Mouse (Mus musculus) right cerebral cortex, postnatal 25 days (tissue): ENCODE measurements around the gene Dyrk1b.
"Not testable (repeated sequence)": the region's sequence is repeated elsewhere in the genome, so short reads cannot be mapped to it uniquely, and the experiment has no call there.

Experiments
- DNase-seq: peaks from one replicate; pipeline ENCODE4 v3.0.0; 2022

Dyrk1b gene

DNA sequence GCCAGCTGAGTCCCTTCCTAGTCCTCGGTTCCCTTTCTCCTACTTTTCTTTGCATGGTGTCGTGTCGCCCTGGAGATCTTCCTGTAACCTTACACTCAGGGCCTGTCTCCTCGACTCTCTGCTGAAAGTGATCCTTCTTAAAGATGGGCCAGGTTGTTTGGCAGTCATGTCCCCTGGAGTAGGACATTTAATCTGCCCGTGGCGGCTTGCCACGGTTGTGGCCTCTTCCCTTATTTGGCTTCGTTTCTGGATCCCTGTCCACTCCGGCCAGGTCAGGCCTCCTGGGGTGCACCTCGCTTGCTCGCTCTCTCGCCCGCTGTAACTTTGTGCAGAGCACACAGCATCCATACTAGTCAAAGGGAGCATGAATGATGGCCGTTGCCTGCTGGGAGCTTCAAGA, 17.3 kb downstream of the Dyrk1b start:
- no peak for DNase-seq

DNA sequence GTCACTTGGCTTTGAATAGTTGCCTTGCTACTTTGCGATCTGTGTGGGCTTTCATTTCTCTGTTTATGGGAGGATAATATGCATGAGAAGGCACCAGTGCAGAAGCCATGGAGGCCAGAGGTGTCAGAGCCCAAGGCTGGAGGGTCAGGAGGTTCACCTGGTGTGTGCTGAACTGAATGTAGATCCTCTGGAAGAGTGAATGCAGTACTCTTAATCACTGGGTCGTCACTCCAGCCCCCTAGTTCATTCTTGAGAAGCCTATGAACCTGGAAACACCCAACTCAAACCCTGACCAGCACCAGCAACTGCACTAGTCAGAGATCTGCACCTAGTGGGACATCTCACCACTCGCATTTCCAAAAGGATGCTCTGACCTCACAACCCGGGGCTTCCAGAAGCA, 19.8 kb downstream of the Dyrk1b start:
- DNase-seq: no peak

DNA sequence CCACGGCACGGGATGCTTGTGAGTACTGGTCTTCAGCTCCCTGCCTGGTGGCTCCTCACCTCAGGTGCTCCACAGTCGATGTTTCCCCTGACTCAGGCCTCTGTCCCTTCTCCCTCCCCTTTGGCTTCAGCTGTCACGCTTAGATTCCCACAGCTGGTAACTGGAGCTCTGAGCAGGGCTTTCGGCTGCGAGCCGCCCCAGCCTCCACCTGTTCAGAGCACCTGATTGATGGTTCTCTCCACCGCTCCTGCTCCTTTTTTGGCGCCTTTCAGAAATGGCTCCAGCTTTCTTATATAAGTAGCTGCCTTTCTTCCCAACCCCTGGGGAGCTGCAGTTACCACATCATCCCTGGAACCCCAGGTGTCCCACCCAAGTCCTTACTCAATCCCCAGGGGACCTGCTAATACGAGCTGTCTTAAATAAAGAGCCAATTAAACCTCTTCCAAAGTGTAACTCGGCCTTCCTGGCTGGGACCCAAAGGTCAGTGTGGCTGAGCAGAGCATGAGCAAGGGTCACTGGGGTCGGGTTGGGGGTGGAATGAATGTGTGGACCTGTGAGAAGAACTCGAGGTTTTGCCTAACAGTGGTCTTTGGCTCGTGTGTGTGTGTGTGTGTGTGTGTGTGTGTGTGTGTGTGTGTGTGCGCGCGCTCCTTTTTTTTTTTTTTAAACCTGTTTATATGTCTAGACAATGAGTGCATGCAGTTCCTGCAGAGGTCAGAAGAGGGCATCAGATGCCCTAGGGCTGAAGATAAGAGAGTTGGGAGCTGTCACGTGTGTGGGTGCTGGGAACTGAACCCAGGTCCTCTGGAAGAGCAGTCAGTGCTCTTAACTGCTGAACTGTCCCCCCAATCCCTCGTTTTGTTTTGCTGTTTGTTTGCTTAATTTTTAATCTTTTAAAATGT, 24.2 kb downstream of the Dyrk1b start:
- DNase-seq: no peak

DNA sequence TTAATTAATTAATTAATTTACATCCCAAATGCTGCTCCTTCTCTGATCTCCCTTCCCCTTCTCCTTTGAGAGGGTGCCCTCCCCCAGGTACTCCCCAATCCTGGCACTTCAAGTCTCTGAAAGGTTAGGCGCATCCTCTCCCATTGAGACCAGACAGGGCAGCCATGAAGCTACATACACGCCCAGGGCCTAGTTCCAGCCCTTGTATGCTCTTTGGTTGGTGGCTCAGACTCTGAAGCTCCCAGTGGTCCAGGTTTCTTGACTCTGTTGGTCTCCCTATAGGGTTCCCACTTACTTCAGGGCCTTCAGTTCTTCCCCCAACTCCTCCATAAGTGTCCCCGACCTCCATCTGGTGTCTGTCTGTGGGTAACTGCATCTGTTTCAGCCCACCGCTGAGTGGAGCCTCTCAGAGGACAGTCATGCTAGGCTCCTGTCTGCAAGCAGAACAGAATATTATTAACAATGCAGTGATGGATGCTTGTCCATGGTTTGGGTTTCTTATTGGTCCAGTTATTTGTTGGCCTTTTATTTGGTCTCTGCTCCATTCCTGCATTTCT, 26.9 kb downstream of the Dyrk1b start:
- DNase-seq: peak; percentile 26

DNA sequence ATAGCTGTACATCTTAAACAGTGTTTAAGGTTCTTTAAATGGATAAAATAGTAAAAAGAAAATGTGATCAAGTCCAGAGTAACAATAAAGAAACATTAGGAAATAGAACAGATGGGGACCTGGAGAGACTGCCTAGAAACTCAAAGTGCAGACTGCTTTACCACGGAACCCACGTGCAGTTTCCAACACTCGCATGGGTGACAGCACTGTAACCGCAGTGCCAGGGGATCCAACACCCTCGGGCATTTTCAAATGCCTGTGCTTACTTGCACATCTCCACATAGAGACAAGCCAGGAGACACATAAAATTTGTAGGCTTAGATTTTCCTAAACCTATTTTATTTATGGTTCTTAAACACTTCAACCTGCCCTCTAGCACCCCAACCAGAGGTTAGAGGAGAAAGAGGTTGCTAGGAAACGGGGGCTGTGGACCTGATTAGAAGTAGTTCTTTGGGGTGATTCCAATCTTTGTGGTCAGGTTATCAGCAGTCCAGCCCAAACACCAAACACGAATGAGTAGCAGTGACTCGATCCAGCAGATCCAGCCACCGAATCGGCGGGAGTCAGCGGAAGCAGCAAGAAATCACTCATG, 29.2 kb downstream of the Dyrk1b start:
- no peak for DNase-seq

DNA sequence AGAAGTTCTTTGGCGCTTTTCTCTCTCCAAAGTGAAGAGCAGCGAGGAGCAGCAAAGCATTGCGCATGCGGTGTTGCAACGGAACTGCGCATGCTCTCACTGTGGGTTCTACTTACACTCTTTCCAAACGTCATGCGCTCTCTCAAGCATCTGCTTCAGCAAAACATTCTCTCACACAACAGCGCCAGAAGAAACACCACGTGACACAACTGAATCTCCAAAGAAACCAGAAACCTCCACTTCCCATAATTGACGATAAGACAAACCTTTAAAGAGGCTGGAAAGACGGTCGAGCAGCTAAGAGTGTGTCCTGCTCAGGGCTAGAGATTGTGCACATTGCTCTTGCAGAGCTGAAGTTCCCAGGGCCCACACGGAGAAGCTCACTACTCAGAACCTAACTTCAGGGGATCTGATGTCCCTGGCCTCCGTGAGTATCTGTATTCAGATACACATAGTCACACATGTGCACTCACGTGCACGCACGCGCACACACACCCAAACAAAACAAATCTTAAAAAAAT, 29.8 kb downstream of the Dyrk1b start:
- peak; percentile 74 for DNase-seq

DNA sequence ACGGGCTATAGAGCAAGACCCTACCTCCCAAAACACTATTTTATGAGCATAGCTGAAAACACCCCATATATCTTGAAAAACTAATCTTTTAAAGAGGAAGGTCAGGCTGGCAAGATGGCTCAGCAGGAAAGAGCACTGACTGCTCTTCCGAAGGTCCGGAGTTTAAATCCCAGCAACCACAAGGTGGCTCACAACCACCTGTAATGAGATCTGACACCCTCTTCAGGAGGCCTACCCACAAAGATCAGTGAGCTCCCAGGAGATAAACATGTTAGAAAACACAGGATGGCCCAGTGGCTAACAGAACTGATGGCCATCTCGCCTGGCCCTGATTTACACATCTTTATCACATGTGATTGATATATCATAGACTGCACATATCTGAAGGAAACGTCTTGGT, 31.5 kb downstream of the Dyrk1b start:
- no peak for DNase-seq

DNA sequence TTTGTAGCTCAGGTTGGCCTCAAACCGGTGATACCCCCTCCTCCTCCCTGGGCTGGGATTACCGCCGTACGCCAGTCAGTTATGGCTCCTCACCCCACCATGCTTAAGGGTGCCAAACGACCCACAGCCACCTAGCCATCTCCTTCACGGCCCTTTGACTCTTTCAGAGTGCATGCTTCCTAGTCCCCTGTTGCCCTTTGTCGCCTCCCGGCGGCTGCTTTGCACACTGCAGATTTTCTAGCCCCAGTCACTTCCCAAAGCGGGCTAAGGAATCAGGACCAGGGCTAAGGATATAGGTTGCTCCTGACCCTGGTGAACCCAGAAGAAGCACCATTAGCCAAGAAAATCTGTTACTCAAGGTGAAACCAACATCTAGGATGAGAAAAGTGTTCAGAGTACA, 34.9 kb downstream of the Dyrk1b start:
- no peak for DNase-seq

DNA sequence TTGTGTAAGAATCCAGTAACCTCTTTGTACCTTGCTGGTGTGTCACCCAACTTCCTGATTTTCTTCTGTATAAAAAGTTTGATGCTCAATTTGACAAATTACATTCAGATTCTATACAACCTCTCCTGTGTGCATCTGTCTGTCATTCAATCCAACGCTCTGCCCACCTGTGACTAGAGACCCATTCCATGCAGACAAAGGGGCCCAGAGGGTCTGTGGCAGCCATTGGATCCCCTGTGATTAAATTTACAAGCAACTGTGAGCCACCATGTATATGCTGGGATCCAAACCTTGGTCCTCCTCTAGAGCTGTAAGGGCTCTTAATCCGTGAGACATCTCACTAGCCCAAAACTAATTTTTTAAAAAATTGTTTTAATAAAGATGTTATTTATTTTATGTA, 36.7 kb downstream of the Dyrk1b start:
- not testable (repeated sequence) for DNase-seq

DNA sequence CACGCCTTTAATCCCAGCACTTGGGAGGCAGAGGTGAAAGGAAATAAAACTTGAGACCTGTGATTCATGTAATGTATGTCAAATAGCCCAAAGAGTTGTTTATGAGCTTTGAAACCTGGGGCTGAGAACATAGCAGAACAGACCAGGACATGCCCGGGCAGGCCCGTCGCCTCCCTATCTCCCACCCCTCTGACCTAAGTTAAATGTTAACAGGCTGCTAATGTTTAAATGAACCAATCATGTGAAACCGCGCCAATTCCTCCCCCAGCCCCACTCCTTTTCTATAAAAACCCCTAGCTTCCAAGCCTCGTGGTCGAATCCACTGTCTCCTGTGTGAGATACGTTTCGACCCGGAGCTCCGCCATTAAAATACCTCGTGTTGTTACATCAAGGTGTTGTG, 38.5 kb downstream of the Dyrk1b start:
- DNase-seq: not testable (repeated sequence)

DNA sequence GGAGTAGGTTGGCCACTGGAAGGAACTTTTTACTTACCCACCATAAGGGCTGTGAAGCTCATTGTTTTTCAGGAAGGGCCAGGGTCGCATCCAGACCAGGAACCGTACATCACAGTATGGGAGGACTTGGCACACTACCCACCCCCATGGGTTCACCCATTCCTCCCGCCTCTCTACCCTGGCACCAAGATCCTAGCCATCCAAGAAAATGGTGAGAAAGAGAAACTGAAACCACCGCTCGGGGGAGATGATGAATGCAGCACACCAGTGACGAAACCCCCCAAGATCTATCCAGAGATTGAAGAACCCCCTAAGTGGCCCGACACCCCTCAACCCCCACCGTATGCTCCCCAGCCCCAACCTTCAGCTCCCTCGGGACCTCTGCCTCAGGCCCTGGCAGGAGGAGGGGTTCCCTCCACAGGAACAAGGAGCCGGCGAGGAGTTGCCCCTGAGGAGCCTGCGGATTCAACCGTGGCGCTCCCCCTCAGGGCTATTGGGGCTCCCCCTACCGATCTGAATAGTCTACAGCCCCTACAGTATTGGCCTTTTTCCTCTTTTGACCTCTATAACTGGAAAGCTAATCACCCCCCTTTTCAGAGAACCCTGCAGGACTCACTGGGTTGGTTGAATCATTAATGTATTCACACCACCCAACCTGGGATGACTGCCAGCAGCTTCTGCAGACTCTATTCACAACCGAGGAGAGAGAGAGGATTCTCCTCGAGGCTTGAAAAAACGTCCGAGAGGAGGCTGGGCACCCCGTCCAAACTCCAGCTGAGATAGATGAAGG, 39.9 kb downstream of the Dyrk1b start:
- DNase-seq: peak; percentile 42

DNA sequence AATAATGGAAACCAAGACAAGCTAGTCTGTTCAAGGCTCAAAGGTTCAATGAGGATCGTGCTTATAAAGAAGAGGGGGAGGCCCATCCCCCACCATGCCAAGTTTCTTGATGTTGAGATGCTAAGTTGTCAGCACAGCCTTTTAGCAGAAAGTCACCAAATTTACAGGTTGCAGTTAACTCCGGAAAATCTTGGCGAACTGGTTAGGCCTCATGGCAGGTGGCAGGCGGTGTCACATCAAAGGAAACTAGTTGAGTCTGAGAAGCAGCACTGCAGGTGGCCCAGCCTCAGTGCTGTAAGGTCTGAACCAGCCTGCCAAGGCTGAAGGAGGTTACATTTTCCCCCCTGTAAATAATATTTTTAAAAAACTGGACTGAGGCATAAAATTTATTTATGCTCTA, 47.6 kb downstream of the Dyrk1b start:
- DNase-seq: not testable (repeated sequence)

DNA sequence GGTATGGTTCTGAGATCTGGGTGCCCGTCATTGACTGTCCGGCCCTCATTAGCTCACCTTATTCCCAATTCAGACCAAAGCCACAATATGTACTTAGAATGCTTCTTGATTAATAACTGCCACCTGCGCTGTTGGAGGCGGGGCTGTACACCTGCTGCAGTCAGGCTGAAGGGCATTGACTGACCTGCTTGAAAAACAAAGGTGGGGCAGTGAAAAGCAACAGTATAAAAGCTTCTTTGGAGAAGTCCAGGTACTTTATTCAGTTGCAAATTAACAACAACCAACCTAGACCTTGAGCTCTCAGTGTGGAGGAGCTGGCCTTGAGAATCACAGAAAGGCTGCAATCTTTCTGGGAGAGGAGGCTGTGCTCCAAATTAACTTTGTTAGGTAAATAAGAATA, 48.2 kb downstream of the Dyrk1b start:
- not testable (repeated sequence) for DNase-seq
